Mouse (Mus musculus): ENCODE measurements around the gene Zfp800. TPM values are rescaled to one million over a fixed set of nuclear protein-coding genes. Genes with fewer than 3 reads are reported as not detected.
A peak's percentile ranks its signal among the peaks of the same experiment; 100 is the strongest.

The Zfp800 gene
- total RNA-seq, 2 experiments from 2014 or later, result 16.8 to 17.6 TPM

GRCm38 (mm10) chr6:28215268-28215954 is 182.4 kb downstream of the Zfp800 start:
- peak; percentile 67 to 83 for DNase-seq (ENCODE audit: low spot score in 2 of 2)

- DNase-seq (ENCODE audit: low spot score in 2 of 2), result no peak
Measured at GRCm38 (mm10) chr6:28214658-28215267, 183.0 kb downstream of the Zfp800 start.

- DNase-seq (ENCODE audit: low spot score in 2 of 2), result no peak
Measured at GRCm38 (mm10) chr6:28203454-28203853, 194.4 kb downstream of the Zfp800 start.

GRCm38 (mm10) chr6:28202833-28203232 is 195.0 kb downstream of the Zfp800 start:
- no peak for DNase-seq (ENCODE audit: low spot score in 2 of 2)

- DNase-seq (ENCODE audit: low spot score in 2 of 2), result no peak
Measured at GRCm38 (mm10) chr6:28193901-28194300, 203.9 kb downstream of the Zfp800 start.

GRCm38 (mm10) chr6:28191935-28192334 is 205.9 kb downstream of the Zfp800 start:
- no peak for DNase-seq (ENCODE audit: low spot score in 2 of 2)

Other genes starting within 250 kb of the Zfp800 start
- 100 to 1,000 TPM; 391 to 393 TPM for gene Arf5, start 25.6 kb upstream of the Zfp800 start, total RNA-seq (2021)
- not detected for gene Fscn3, start 29.8 kb upstream of the Zfp800 start, total RNA-seq (2021)
- gene Gcc1, start 30.4 kb upstream of the Zfp800 start, total RNA-seq (2021), result 10 to 100 TPM; 16.4 to 16.9 TPM
- gene Pax4, start 51.3 kb upstream of the Zfp800 start, total RNA-seq (2021), result not detected
- gene Snd1, start 77.1 kb upstream of the Zfp800 start, total RNA-seq (2021), result 100 to 1,000 TPM; 126 TPM

Measured in layer of hippocampus, postnatal 10 days (tissue).